Mouse (Mus musculus): ENCODE measurements around the gene Kat2b.

DNA sequence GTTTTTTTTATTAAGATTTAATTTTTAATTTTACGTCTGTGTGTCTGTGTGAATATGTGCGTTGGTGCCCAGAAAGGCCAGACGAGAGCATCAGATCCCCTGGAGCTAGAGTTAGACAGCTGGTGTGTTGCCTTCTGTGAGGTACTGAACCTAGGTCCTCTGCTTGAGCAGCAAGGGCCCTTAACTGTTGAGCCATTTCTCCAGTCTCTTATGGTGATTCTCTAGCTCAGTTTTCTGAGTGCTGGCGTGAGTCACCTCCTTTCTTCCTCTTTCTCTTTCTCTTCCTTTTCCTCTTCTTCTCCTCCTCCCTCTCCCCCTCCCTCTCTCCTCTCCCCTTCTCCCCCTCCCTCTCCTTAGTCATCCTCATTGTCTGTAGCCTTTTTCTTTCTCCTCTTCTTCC, 27.9 kb downstream of the Kat2b start:
- TF ChIP-seq CTCF (IDR thresholded peaks at IDR 0.05; ENCODE audit: low read depth) (no peak), EP300 (IDR thresholded peaks at IDR 0.05; ENCODE audit: low read depth) (no peak)
